Mouse (Mus musculus): ENCODE results near the gene Sik3. TPM values are rescaled to one million over a fixed set of nuclear protein-coding genes. Genes with fewer than 3 reads are reported as not detected.

Sik3 gene
- 9.1 TPM for polyA plus RNA-seq (2014; fragmentation: Illumina TruSeq; extraction: RNeasy Lipid Tissue Mini Kit (QIAGEN cat#74804); ENCODE audit: low read depth, low replicate concordance)

DNA sequence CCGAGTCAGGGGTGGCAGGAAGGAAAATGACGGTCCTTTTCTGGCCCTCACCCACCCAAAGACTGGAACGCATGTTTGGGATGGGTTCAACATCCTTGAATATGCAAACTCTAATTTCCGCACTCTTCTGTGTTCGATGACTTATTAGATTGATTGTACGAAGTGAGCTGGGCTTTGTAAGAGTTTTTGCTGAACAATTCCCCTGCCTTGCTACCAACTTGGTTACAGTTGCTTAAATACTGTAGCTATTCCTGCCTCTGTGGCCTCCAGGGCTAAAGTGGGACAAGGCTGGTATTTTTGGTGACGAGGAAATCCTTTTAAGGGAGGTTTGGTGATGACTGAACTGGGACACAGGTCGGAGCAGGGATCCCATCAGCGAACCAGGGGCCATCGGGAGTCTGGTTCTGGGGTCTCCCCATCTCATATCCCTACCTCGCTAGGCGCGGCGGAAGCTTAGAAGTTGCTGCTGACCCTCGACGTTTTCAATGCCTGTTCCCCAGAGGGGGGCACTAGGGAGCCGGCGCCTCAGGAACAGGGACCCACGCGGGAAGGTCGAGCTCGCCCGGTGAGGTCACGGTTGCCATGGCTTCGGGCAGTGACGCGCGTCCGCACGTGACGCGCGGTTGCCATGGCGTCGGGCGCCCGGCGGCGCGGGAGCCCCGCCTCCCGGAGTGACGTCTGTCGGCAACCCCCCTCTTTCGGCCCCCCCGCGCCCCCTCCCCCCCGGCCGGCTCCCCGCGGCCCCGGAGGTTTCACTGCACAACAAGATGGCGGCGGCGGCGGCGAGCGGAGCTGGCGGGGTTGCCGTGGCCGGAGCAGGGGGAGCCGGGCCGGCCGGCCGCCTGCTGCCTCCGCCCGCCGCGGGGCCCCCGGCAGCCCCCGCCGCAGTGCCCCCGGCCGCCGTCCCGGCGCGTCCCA, at the start of gene Sik3, which contains the start of gene Pafah1b2:
TSS of gene Sik3 (plus strand) at position 730 of the 918 bp plus-strand sequence.
TSS of gene Pafah1b2 (minus strand) at position 600 of the 918 bp plus-strand sequence.

DNA sequence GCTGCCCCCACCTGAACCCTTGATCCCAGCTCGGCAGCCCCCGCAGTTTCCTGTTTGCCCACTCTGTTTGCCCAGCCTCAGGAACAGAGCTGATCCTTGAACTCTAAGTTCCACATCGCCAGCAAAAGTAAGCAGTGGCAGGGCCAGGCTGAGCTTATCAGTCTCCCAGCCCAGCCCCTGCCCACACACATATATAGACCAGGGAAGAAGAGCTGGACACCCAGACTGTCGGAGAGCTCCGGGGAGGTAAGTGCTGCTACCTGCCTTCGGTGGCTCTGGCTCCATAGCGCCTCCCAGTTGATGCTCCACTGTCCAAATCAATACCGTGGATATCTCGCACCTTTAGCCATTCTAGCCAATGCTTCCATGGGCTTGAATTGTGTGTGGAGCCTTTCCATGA, 215.9 kb downstream of the Sik3 start, which contains the start of gene Apoa1:
TSS of gene Apoa1 (plus strand) at position 90 of the 400 bp plus-strand sequence.

DNA sequence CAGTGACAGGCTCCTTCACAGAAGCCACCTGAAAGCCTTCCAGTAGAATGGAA, 222.8 kb downstream of the Sik3 start, which contains the start of gene Apoc3:
TSS of gene Apoc3 (minus strand) at position 41 of the 53 bp plus-strand sequence.

DNA sequence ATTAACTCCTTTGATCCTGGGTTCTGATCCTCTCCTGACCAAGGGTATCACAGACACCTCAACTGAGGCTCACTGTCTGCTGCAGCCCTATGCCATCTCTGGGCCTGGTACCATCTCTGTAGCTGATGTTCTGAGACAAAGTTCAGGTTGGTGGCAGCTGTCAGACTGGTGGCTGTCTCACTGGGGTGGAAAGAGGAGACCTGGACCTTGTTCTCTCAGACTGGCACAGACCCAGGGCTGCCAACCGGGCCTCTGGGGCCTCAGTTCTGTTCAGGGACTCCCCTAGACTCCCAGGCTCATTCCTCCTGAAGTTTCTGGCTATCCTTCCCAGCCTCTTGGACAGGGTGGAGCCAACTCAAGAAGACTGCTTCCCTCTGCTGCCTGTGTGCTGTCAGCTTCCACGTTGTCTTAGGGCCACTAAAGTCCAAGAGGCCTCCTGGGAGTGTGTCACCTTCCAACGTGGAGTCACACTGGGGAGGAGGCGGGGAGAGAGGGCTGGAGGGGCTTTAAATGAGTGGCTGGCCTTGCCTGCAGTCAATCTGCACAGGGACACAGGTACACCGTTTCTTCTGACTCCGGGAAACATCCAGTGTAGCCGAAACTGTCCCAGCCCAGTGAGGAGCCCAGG, 228.0 kb downstream of the Sik3 start, which contains the start of gene Apoa4:
TSS of gene Apoa4 (plus strand) at position 171 of the 628 bp plus-strand sequence.

DNA sequence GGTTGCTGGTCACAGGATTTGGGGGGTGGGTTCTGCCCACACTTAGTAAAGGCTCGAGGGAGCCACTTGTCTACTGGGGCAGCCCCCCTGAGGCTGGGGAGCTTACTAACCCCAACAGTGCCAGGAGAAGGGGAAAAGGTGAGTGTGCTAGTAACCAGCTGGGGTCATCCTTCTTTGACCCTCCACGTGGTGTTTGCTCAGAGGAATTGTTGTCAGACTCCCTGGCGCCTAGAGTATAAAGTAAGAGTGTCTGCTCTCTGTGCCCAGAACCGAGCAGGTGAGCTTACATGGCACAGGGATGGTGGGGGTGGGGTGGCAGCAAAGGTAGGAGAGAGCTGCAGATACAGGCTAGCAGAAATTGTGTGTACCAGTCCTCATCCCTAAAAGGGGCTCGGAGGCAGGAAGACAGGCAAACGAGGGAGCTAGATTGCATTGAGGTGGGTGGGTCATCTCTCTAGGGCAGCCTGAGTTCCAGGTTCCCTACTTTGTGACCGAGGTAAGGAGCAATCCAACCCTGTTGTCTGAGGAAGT, 255.8 kb downstream of the Sik3 start, which contains the start of gene Apoa5:
TSS of gene Apoa5 (plus strand) at position 291 of the 531 bp plus-strand sequence.

DNA sequence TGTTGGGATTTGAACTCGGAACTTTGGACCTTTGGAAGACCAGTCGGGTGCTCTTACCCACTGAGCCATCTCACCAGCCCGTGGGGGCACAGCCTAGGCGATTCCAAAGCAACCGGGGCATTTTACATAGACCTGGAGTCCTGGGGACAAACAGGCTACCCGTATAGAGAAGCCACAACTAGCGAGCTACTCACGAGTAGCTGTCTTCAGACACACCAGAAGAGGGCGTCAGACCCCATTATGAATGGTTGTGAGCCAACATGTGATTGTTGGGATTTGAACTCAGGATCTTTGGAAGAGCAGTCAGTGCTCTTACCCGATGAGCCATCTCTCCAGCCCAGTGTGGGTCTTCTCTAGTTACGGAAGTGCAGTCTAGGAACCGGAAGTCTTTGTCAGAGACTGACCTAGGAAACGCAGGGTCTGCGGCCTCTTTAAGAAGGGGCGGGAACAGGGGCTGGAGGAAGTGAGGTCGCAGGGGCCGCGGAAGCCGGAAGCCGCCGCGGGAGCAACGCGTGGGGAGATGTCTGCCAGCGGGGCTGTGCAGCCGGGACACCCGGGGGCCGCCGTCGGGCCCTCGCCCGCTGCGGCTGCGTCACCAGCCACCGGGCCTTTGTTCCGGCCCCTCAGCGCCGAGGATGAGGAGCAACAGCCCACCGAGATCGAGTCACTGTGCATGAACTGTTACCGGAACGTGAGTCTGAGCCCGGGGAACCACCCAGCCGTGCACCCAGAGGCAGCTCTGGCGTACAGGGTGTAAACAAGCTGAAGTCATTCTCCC, 260.2 kb downstream of the Sik3 start, which contains the start of gene Zpr1:
TSS of gene Zpr1 (plus strand) at position 388 of the 778 bp plus-strand sequence.

Other genes with a start within 250 kb of the Sik3 start
- gene Cep164, start 184.1 kb upstream of the Sik3 start, polyA plus RNA-seq (2014; fragmentation: Illumina TruSeq; extraction: RNeasy Lipid Tissue Mini Kit (QIAGEN cat#74804); ENCODE audit: low read depth, low replicate concordance): 2.7 TPM
- gene Bace1, start 174.2 kb upstream of the Sik3 start, polyA plus RNA-seq (2014; fragmentation: Illumina TruSeq; extraction: RNeasy Lipid Tissue Mini Kit (QIAGEN cat#74804); ENCODE audit: low read depth, low replicate concordance): 38.4 TPM
- 2.9 TPM for gene Pcsk7, start 106.3 kb upstream of the Sik3 start, polyA plus RNA-seq (2014; fragmentation: Illumina TruSeq; extraction: RNeasy Lipid Tissue Mini Kit (QIAGEN cat#74804); ENCODE audit: low read depth, low replicate concordance)
- gene Rnf214, start 105.9 kb upstream of the Sik3 start, polyA plus RNA-seq (2014; fragmentation: Illumina TruSeq; extraction: RNeasy Lipid Tissue Mini Kit (QIAGEN cat#74804); ENCODE audit: low read depth, low replicate concordance): 88.4 TPM
- 29.6 TPM for gene Tagln, start 76.8 kb upstream of the Sik3 start, polyA plus RNA-seq (2014; fragmentation: Illumina TruSeq; extraction: RNeasy Lipid Tissue Mini Kit (QIAGEN cat#74804); ENCODE audit: low read depth, low replicate concordance)
- gene Sidt2, start 57.6 kb upstream of the Sik3 start, polyA plus RNA-seq (2014; fragmentation: Illumina TruSeq; extraction: RNeasy Lipid Tissue Mini Kit (QIAGEN cat#74804); ENCODE audit: low read depth, low replicate concordance): 28.4 TPM
- 158 TPM for gene Pafah1b2, start 130 bp upstream of the Sik3 start, polyA plus RNA-seq (2014; fragmentation: Illumina TruSeq; extraction: RNeasy Lipid Tissue Mini Kit (QIAGEN cat#74804); ENCODE audit: low read depth, low replicate concordance)
- gene Apoa1, start 215.8 kb downstream of the Sik3 start, polyA plus RNA-seq (2014; fragmentation: Illumina TruSeq; extraction: RNeasy Lipid Tissue Mini Kit (QIAGEN cat#74804); ENCODE audit: low read depth, low replicate concordance): not detected
- not detected for gene Apoc3, start 222.8 kb downstream of the Sik3 start, polyA plus RNA-seq (2014; fragmentation: Illumina TruSeq; extraction: RNeasy Lipid Tissue Mini Kit (QIAGEN cat#74804); ENCODE audit: low read depth, low replicate concordance)
- not detected for gene Apoa4, start 227.9 kb downstream of the Sik3 start, polyA plus RNA-seq (2014; fragmentation: Illumina TruSeq; extraction: RNeasy Lipid Tissue Mini Kit (QIAGEN cat#74804); ENCODE audit: low read depth, low replicate concordance)

All from adrenal gland, adult 10 weeks (tissue).